Mouse (Mus musculus) cerebellum, adult 2 months (tissue): ENCODE measurements around the gene Mcm5.

Experiments used
- CTCF ChIP-seq: fragments of 200-500 bp; IDR thresholded peaks from 2 replicates; pipeline ENCODE4 v1.5.1; 2011; ENCODE audit warnings: low read depth, mild to moderate bottlenecking, control low read depth, low read length, moderate library complexity, borderline replicate concordance; ENCODE audit not compliant: insufficient read depth
- POLR2A ChIP-seq: fragments of 200-500 bp; IDR thresholded peaks from 2 replicates; pipeline ENCODE4 v1.6.1; 2011; ENCODE audit warnings: low read length, control low read depth, borderline replicate concordance; ENCODE audit not compliant: insufficient read depth

- no peak for TF ChIP-seq CTCF
- TF ChIP-seq POLR2A, result no peak
Measured at GRCm38 (mm10) chr8:75060815-75061214, 48.6 kb upstream of the Mcm5 start.
